Mouse (Mus musculus) liver, postnatal 0 days (tissue): ENCODE results near the gene Sgms1.

ENCODE experiments used
- CTCF ChIP-seq: sonication (generic); IDR thresholded peaks from 2 replicates; pipeline ENCODE4 v1.5.1; 2016; ENCODE audit warnings: antibody characterized with exemption, low read depth
- EP300 ChIP-seq: IDR thresholded peaks from 2 replicates; pipeline ENCODE4 v1.6.1; 2016; ENCODE audit warnings: antibody characterized with exemption, low read depth, mild to moderate bottlenecking

DNA sequence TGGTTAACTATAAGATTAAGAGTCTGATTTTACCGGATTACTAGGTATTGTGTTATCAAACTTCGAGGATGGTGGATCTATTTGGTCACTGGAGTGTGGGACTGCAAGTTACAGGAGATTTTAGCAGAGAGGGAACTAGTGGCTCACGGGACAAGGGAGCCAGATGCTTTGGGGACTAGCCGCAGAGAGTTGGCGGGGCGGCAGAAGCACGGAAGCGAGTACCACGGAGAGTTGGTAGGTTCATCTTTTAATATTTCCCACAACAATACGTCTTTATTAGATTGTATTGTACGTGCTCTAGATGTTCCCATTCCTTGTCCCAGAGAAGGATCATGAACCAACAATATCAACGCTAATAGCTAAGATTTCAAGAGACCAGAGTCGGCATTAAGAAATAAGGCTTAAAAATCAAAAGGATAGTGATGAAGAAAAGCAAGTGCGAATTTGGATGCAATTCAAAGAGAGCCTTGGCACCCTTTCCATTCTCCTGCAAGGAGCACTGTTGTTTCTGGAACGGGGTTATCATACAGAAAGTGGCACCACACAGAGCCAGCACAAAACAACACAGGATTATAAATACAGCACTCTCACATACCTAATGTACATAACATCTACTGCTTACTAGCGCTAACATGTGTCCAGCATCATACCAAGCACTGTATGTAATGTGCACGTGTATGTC, 56.6 kb downstream of the Sgms1 start:
- TF ChIP-seq CTCF, result no peak
- no peak for TF ChIP-seq EP300
